Mouse (Mus musculus): ENCODE measurements around the gene Sys1.

- no peak for TF ChIP-seq CTCF (IDR thresholded peaks at IDR 0.05; ENCODE audit: borderline replicate concordance, insufficient read depth, low read depth, low read length)
- no peak for TF ChIP-seq POLR2A (IDR thresholded peaks at IDR 0.05; ENCODE audit: borderline replicate concordance, insufficient read depth, low read length)
These were observed 62.4 kb downstream of the Sys1 start for GRCm38 (mm10) chr2:164519171-164519526.

Measured in cerebellum, adult 2 months (tissue).